Mouse (Mus musculus) megakaryocyte, adult 5-6 weeks (primary cell): ENCODE measurements around the gene Nasp. TPM values are rescaled to one million over a fixed set of nuclear protein-coding genes. Genes with fewer than 3 reads are reported as not detected.
A peak's percentile ranks its signal among the peaks of the same experiment; 100 is the strongest.

Experiments
- ATAC-seq: 2 replicates; pipeline ENCODE4 v1.8.0; 2016; ENCODE audit warnings: mild to moderate bottlenecking, inconsistent platforms; ENCODE audit not compliant: poor library complexity, severe bottlenecking
- total RNA-seq, 2 experiments: library from RNA; stranded (forward) in 1 of 2; stranded (reverse) in 1 of 2; fragments of 153-499, 151-499 nt in 1 of 2; fragments of 221-1000, 200-1000 nt in 1 of 2; gene quantifications; 2 replicates each; pipeline versions ENCODE4 v1.2.3 to v1.2.4; 2015 to 2017

Nasp gene
- total RNA-seq, 2 experiments from 2014 or later, result 95.7 to 236 TPM

- ATAC-seq, result no peak
Measured at GRCm38 (mm10) chr4:116642071-116642470, 14.3 kb upstream of the Nasp start.

GRCm38 (mm10) chr4:116638821-116639220 lies 11.1 kb upstream of the Nasp start:
- ATAC-seq, result no peak

DNA sequence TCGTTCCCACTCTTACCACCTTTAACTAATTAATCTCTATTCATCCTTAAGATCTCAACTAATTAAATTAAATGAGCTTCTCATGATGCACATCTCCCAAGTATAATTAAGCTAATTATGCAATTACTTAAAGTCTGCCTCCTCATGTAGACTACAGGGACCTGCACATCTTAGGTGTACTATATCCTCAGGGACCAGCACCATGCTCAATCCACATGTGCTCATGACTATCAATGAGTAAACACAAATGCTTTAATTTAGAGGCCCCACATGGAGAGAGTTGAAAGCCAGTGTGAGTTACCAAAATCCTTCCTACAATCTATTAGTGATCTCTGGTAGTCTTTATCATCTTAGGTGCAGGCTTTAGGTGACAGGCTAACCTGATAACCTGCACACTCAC lies 7.5 kb upstream of the Nasp start:
- no peak for ATAC-seq

- peak; percentile 84 for ATAC-seq
Measured at GRCm38 (mm10) chr4:116627359-116627716, 403 bp downstream of the Nasp start.

GRCm38 (mm10) chr4:116626658-116627358 lies 933 bp downstream of the Nasp start:
- peak; percentile 65 for ATAC-seq

- ATAC-seq, result no peak
Measured at GRCm38 (mm10) chr4:116624831-116625230, 2.9 kb downstream of the Nasp start.

DNA sequence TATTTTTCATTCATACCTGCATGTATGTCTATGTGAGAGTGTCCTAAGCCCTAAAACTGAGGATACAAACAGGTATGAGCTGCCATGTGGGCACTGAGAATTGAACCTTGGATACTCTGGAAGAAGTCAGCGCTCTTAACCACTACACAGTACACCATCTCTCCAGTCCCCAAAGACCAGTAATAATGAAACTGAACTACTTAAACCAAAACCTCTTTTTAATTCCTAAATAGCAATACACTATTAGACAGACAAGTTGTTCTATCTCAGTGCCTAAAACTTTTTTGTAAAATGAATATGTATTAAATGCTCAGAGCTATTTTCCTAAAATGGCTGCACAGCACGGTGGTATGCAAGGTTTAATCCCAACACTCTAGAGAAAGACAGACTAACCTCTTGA lies 12.5 kb downstream of the Nasp start:
- no peak for ATAC-seq

GRCm38 (mm10) chr4:116612621-116613020 lies 15.1 kb downstream of the Nasp start:
- no peak for ATAC-seq

DNA sequence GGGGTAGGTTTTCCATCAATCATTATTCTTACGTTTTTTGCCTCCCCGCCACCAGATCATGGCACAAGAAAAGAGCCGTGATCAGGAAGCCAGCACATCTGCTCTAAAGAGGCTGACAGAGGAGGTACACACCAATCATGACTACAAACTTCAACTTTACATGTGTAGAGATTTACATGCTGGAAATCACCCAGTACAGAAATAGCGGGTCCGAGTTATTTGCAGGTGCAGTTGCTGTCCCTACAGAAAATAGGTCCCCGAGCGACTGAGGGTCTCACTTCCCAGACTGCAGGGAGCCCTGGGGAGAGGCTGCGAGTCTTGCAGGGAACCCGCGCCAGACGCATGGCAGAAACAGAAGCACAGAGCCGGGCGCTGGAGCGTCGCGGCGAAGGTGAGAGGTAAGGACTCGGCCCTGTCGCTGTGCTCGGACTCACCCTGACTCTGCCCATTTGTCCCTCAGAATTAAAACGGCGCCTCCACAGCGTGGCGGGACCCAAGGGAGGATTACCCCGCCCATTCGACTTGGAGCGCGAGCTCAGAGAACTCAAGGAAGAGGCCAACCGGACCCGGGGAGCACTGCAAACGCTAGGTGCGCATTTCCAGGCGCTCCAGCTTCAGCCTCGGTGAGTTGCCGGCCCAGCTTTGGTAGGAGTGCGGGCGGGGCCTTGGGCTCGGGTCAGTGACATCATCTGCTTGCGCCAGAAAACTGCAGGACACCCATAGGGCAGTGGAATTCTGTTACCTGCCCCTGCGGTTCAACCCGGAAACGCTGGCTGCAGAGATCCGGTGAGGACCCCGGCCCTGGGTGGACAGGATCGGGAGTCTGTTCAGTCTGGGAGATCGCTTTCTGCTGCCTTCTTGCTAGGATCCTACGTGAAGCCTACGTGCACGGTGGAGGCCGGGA lies 30.5 kb downstream of the Nasp start:
- ATAC-seq, result peak; percentile 96

GRCm38 (mm10) chr4:116596379-116596778 lies 31.4 kb downstream of the Nasp start, which contains the start of gene Ccdc17:
Gene Ccdc17, plus strand, starts transcription at chr4:116596654.
- no peak for ATAC-seq

DNA sequence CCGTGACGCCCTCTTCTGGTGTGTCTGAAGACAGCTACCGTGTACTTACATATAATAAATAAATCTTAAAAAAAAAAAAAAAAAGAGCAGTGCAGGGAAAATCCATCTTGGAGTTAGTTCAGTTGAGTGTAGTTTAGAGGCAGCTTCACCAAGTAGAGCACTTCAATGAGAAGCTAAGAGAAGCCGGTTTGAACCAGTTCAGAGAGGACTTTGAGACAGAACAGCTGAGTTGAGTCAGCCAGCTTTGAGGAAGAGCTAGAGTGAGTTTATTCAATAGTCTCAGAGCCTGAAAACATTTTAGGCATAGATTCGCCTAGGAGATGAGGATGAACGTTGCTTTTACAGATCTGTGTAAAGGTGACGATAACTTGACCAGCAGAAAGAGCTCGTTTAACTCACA lies 31.9 kb downstream of the Nasp start:
- no peak for ATAC-seq

- ATAC-seq, result no peak
Measured at GRCm38 (mm10) chr4:116558151-116558882, 69.4 kb downstream of the Nasp start.

- ATAC-seq, result peak; percentile 81
Measured at GRCm38 (mm10) chr4:116557306-116558121, 70.2 kb downstream of the Nasp start, which contains the start of gene Gpbp1l1. Gene Gpbp1l1, plus strand, starts transcription at chr4:116557658.

- peak; percentile 79 for ATAC-seq
Measured at GRCm38 (mm10) chr4:116556561-116557305, 71.0 kb downstream of the Nasp start.

- ATAC-seq, result 0 out of 2 replicates have a peak, but pooled peaks have one; percentile 5
Measured at GRCm38 (mm10) chr4:116555413-116556300, 72.1 kb downstream of the Nasp start, which contains the start of gene Tmem69. Gene Tmem69, minus strand, starts transcription at chr4:116555936.

DNA sequence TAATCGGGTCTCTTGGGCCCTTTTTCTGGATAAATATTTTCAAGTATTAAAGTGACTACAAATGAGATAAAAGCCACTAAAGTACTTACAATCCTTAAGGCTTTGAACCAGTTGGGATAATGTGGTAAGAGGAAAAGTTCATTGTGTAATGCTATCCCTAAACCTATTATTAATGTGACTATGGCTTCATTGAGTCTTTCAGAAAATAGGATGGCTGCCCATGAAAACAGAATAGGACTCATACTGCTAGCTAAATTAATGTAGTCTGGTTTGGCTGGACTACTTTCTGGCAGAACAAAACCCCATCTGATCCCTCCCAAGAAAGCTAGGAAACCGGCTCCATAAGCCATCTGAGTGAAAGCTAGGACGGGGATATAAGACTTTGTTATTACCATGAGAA lies 74.7 kb downstream of the Nasp start:
- no peak for ATAC-seq
